15 mouse cellular contexts compared by ENCODE assay signal in genomic region chr1:182667281-182667680, GRCm38 (mm10).
"Had no signal": no experiment of that assay in that cellular context is flagged by ENCODE, and none has a peak within 500 bp of the region (broad histone marks: within the 10 kb centered on the region; RNA-seq: fewer than 3 reads in every experiment).

No protein-coding gene starts in this region.

- H3K9ac ChIP-seq: kidney, embryonic 15.5 days; limb, embryonic 15.5 days; liver, embryonic 12.5 days; lung, embryonic 14.5 days; midbrain, embryonic 12.5 days; neural tube, embryonic 15.5 days had no signal

- H3K9me3 ChIP-seq: kidney, embryonic 15.5 days; limb, embryonic 15.5 days; liver, embryonic 12.5 days; midbrain, embryonic 12.5 days; neural tube, embryonic 15.5 days had no signal

- H3K36me3 ChIP-seq: kidney, embryonic 15.5 days; limb, embryonic 15.5 days; liver, embryonic 12.5 days; midbrain, embryonic 12.5 days; neural tube, embryonic 15.5 days had no signal

- DNase-seq: kidney, adult 2 months; kidney, postnatal 14 days; lung, embryonic 14.5 days; lung, postnatal 10 days; lung, postnatal 4 days; right cerebral cortex, adult 18-20 months; right cerebral cortex, postnatal 25 days; thymus, postnatal 4 days had no signal

- H3K27me3 ChIP-seq: kidney, embryonic 15.5 days; limb, embryonic 15.5 days; liver, embryonic 12.5 days; midbrain, embryonic 12.5 days had no signal

- H3K4me3 ChIP-seq: kidney, embryonic 15.5 days; left cerebral cortex, adult 2 months; limb, embryonic 15.5 days; liver, embryonic 12.5 days; midbrain, embryonic 12.5 days; myocyte; neural tube, embryonic 15.5 days had no signal

- H3K27ac ChIP-seq: kidney, embryonic 15.5 days; left cerebral cortex, adult 2 months; limb, embryonic 15.5 days; liver, embryonic 12.5 days; midbrain, embryonic 12.5 days; neural tube, embryonic 15.5 days had no signal

- H3K4me2 ChIP-seq: kidney, embryonic 15.5 days; limb, embryonic 15.5 days; liver, embryonic 12.5 days; lung, embryonic 14.5 days; midbrain, embryonic 12.5 days; neural tube, embryonic 15.5 days had no signal

- ATAC-seq: liver, embryonic 12.5 days had no signal
